Mouse (Mus musculus): ENCODE measurements around the gene Nyap2.

GRCm38 (mm10) chr1:81300735-81301134 lies 224.0 kb downstream of the Nyap2 start:
- no peak for TF ChIP-seq GATA1 (IDR thresholded peaks at IDR 0.05; ENCODE audit: borderline replicate concordance, low read length)
- TF ChIP-seq FLI1 (IDR thresholded peaks at IDR 0.05; ENCODE audit: low read length): no peak
